Mouse (Mus musculus): Measurements from ENCODE around the gene Il20ra.

The Il20ra gene

DNA sequence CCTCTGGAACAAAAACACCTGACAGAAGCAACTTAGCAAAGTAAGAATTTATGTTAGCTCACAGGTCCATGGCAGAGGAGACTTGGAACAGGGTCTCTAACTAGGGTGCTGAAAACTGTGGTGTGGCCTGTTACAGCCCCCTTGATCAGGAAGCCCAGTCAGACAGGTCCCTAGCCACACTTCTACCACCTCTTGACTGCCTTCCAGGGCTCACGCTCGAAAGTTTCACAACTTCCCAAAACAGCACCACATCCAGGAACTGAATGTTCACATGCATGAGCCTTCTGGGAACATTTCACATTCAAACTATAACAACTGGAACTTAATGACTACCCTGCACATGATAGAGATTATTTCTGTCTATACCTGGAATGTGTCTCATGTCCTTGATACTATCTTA lies 53.1 kb downstream of the Il20ra start:
- no peak for DNase-seq (ENCODE audit: low spot score)

DNA sequence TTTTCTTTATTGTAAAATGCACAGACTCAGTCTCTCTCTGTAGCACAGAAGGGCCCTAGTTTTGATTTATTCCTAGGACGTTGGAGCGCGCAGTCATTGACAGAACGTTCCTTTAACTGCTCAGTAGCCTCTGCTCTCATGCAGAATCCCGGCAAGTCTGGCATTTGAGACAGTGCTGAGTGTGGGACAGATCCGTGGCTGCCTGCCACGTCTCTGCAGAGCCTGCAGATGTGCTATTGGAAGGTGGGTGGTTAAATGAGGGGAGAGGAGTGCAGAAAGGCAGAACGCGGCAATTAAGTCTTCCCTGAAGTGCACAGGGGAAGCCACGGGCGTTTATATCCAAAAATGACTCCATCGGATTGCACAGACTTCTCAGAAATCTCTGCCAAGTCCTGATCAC lies 66.7 kb downstream of the Il20ra start:
- DNase-seq (ENCODE audit: low spot score): no peak

GRCm38 (mm10) chr10:19781365-19781764 lies 69.0 kb downstream of the Il20ra start:
- no peak for DNase-seq (ENCODE audit: low spot score)

- DNase-seq (ENCODE audit: low spot score): no peak
Measured at GRCm38 (mm10) chr10:19794996-19795395, 82.6 kb downstream of the Il20ra start.

DNA sequence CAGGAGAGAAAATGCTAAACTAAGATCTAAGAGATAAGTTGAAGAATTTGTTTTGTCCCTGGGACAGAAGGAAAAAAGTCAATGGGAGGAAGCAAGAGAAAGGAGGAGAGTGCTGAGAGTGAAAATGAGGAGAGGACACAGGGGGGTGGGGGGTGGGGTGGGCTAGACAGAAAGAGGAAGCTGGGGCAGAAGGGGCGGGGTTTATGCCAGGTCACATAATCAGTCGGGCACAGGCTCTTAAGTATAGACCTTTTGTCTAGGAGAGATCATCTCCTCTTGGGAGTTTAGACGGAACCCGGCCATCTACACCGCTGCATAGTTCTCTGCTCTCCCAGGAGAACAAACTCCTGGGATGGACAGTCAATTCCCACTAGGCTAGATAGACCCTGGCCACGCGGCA lies 90.6 kb downstream of the Il20ra start:
- no peak for DNase-seq (ENCODE audit: low spot score)

- DNase-seq (ENCODE audit: low spot score): no peak
Measured at GRCm38 (mm10) chr10:19804763-19805162, 92.4 kb downstream of the Il20ra start.
